Mouse (Mus musculus) lung, embryonic 14.5 days (tissue): ENCODE data around the gene Arid4a. TPM values are rescaled to one million over a fixed set of nuclear protein-coding genes. Genes with fewer than 3 reads are reported as not detected.

ENCODE experiments used
- ATAC-seq: fragments of 200-750 bp; cut with Nextera tagmentation; 2 replicates; pipeline ENCODE4 v1.8.0; 2017; ENCODE audit warnings: mild to moderate bottlenecking, moderate TSS enrichment, moderate library complexity; ENCODE audit not compliant: insufficient read depth
- DNase-seq: peaks from one replicate; pipeline ENCODE4 v3.0.0-alpha.2; 2015
- H3K27ac ChIP-seq: fragments of 300-500 bp; sonication (generic); 2 replicates; pipeline ENCODE4 v1.5.1; 2014; ENCODE audit warnings: low read depth, mild to moderate bottlenecking, moderate library complexity
- H3K27me3 ChIP-seq: fragments of 300-500 bp; sonication (generic); 2 replicates; pipeline ENCODE4 v1.6.1; 2014; ENCODE audit warnings: low read length, control low read depth; ENCODE audit not compliant: insufficient read depth
- H3K36me3 ChIP-seq: fragments of 300-500 bp; sonication (generic); 2 replicates; pipeline ENCODE4 v1.6.1; 2014; ENCODE audit warnings: control low read depth; ENCODE audit not compliant: insufficient read depth
- H3K4me1 ChIP-seq: fragments of 300-500 bp; sonication (generic); 2 replicates; pipeline ENCODE4 v1.6.1; 2014; ENCODE audit warnings: antibody characterized with exemption, control low read depth; ENCODE audit not compliant: insufficient read depth
- H3K4me2 ChIP-seq: fragments of 300-500 bp; sonication (generic); 2 replicates; pipeline ENCODE4 v1.6.1; 2014; ENCODE audit warnings: mild to moderate bottlenecking
- H3K4me3 ChIP-seq: fragments of 300-500 bp; sonication (generic); 2 replicates; pipeline ENCODE4 v1.5.1; 2014; ENCODE audit warnings: low read depth, low read length
- H3K9ac ChIP-seq: fragments of 300-500 bp; sonication (generic); 2 replicates; pipeline ENCODE4 v1.6.1; 2014
- H3K9me3 ChIP-seq: fragments of 300-500 bp; sonication (generic); 2 replicates; pipeline ENCODE4 v1.6.1; 2016; ENCODE audit warnings: low read depth, low read length, control low read depth
- CTCF ChIP-seq: IDR thresholded peaks from 2 replicates; pipeline ENCODE4 v1.5.1; 2016; ENCODE audit warnings: antibody characterized with exemption, low read depth
- WGBS: fragments of 180-500 bp; shearing (Covaris S2); extraction: QIAGEN DNeasy Blood & Tissue Kit; methylation state at CpG from one replicate; pipeline ENCODE4 v1.1.7; 2014; 5-methylcytosine and 5-hydroxymethylcytosine counted together
- polyA plus RNA-seq: library from polyadenylated mRNA; unstranded; fragments of >200 nt; fragmentation: Nextera tagmentation; extraction: Ambion mirVana; gene quantifications from 2 replicates; pipeline ENCODE4 v1.2.1, GENCODE M21; 2014

Gene Arid4a
- polyA plus RNA-seq, 1 experiment from 2014 or later, result 35.9 TPM

- Histone ChIP-seq H3K27ac (peak overlapping the region; percentile 54), H3K4me3 (no peak overlapping the region), H3K27me3 (no peaks in the 10 kb centered on the region), H3K9me3 (no peaks in the 10 kb centered on the region), H3K4me1 (0 out of 2 replicates have a peak, but pooled peaks cover 3% of the 10 kb centered on the region), H3K4me2 (peak overlapping the region; percentile 29), H3K36me3 (peaks cover 51% of the 10 kb centered on the region), H3K9ac (no peak overlapping the region)
- TF ChIP-seq CTCF, result no peak
- WGBS, result 22% methylated on average over 5 of the region's 5 CpGs
- peak; percentile 89 for DNase-seq
- peak; percentile 76; the same call in 1 of the 2 replicates for ATAC-seq
Observed at GRCm38 (mm10) chr12:70999423-70999903, 16.3 kb upstream of the Arid4a start.

DNA sequence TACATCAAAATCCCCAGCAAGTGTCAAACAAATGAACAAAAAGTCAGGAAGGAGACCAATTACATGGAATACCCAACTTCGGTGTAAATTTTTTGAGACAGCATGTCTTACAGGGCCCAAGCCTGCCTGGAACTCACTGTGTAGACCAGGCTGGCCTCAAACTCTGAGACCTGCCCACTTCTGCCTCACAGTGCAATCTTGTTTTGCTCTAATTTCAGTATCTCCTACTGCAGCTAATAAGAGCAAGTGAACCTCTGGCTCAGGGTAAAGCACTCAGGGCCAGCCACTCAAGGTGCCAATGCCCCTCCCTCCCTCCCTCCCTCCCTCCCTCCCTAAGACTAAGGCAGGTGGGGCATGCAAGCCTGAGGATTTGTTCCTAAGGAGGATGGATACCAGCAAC lies 15.4 kb upstream of the Arid4a start:
- 82% methylated on average over 1 of the region's 1 CpGs for WGBS
- H3K27ac ChIP-seq, result no peak overlapping the region

DNA sequence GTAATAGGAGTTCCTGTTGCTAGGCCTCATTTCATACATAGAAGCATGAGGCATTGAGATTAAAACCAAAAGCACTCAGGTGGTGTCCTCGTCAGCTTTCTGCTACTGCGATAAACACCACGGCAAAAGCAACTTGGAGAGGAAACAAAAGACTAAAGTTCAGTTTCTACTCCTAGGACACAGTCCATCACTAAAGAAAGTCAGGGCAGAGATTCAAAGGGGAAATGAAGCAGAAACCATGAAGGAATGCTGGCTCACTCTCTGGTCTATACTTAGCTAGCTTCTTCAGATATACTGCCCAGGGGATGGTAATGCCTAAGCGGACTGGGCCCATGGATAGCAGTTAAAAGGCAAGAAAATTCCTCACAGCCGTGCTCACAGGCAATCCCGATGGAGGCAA lies 14.3 kb upstream of the Arid4a start:
- H3K4me1 ChIP-seq, result 0 out of 2 replicates have a peak, but pooled peaks cover 3% of the 10 kb centered on the region
- ATAC-seq, result no peak
- peaks cover 50% of the 10 kb centered on the region for H3K36me3 ChIP-seq
- TF ChIP-seq CTCF, result no peak
- H3K27ac ChIP-seq, result no peak overlapping the region
- H3K4me3 ChIP-seq, result no peak overlapping the region
- no peaks in the 10 kb centered on the region for H3K9me3 ChIP-seq
- DNase-seq, result no peak
- no peaks in the 10 kb centered on the region for H3K27me3 ChIP-seq
- WGBS, result 80% methylated on average over 6 of the region's 6 CpGs
- no peak overlapping the region for H3K4me2 ChIP-seq
- no peak overlapping the region for H3K9ac ChIP-seq

More for the DNA sequence above, 15.4 kb upstream of the Arid4a start:
- ATAC-seq, result no peak
- Histone ChIP-seq H3K4me1 (0 out of 2 replicates have a peak, but pooled peaks cover 3% of the 10 kb centered on the region), H3K9me3 (no peaks in the 10 kb centered on the region), H3K4me2 (no peak overlapping the region), H3K36me3 (peaks cover 51% of the 10 kb centered on the region), H3K4me3 (no peak overlapping the region), H3K9ac (no peak overlapping the region), H3K27me3 (no peaks in the 10 kb centered on the region)
- no peak for DNase-seq
- no peak for TF ChIP-seq CTCF

- Histone ChIP-seq H3K27me3 (no peaks in the 10 kb centered on the region), H3K4me2 (no peak overlapping the region), H3K4me1 (0 out of 2 replicates have a peak, but pooled peaks cover 3% of the 10 kb centered on the region), H3K9me3 (no peaks in the 10 kb centered on the region), H3K27ac (no peak overlapping the region), H3K4me3 (no peak overlapping the region), H3K36me3 (peaks cover 54% of the 10 kb centered on the region), H3K9ac (no peak overlapping the region)
- 89% methylated on average over 5 of the region's 6 CpGs for WGBS
- DNase-seq, result no peak
- no peak for ATAC-seq
- no peak for TF ChIP-seq CTCF
Observed at GRCm38 (mm10) chr12:71003760-71004426, 11.9 kb upstream of the Arid4a start.

DNA sequence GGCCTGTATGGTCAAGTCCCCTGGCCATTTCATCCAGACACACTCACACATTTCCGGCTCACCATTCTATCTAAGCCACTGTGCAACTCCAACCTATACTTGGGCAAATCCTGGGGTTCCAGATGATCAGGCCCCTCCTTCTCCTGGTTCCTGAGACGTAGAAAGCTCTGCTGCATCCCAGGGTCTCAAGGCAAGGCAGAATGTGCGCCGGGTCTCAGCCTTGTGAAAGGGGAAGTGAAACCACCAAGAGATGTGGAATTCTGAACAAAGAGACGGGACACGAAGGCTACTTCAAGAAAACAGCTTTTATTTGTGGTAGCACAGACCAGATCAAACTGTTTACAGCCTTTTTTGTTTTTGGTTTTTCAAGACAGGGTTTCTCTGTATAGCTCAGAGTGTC lies 9.6 kb upstream of the Arid4a start:
- ATAC-seq (no peak), DNase-seq (no peak)
- Histone ChIP-seq H3K27ac (no peak overlapping the region), H3K9me3 (no peaks in the 10 kb centered on the region), H3K36me3 (peaks cover 67% of the 10 kb centered on the region), H3K27me3 (no peaks in the 10 kb centered on the region), H3K4me3 (no peak overlapping the region), H3K9ac (no peak overlapping the region), H3K4me2 (no peak overlapping the region), H3K4me1 (no peaks in the 10 kb centered on the region)
- no peak for TF ChIP-seq CTCF
- 90% methylated on average over 6 of the region's 6 CpGs for WGBS

DNA sequence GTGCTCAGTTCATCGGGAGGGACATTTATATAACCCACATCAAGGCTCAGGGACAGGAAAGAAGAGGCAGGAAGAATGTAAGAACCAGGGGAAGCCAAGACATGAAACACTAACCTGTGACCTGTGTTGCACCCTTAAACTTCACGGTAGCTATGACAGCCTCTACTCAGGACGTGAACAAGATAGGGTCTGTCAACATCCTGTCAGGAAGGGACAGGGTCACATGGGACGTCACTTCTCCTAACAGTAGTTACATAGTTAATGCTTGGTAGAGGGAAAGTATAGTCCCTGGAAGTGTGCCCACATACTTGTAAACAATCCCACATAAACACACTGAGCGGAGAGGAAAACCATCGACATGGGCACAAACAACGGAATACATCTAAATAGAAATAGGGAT lies 8.9 kb upstream of the Arid4a start:
- ATAC-seq (no peak; the same call in 1 of the 2 replicates), DNase-seq (peak; percentile 61)
- WGBS, result 45% methylated on average over 7 of the region's 7 CpGs
- no peak for TF ChIP-seq CTCF
- Histone ChIP-seq H3K27ac (no peak overlapping the region), H3K4me2 (no peak overlapping the region), H3K36me3 (peaks cover 69% of the 10 kb centered on the region), H3K9me3 (no peaks in the 10 kb centered on the region), H3K4me3 (no peak overlapping the region), H3K4me1 (no peaks in the 10 kb centered on the region), H3K9ac (no peak overlapping the region), H3K27me3 (no peaks in the 10 kb centered on the region)

- Histone ChIP-seq H3K9me3 (no peaks in the 10 kb centered on the region), H3K27ac (no peak overlapping the region), H3K4me1 (peaks cover 14% of the 10 kb centered on the region), H3K9ac (no peak overlapping the region), H3K4me2 (no peak overlapping the region), H3K36me3 (peaks cover 76% of the 10 kb centered on the region), H3K4me3 (no peak overlapping the region), H3K27me3 (no peaks in the 10 kb centered on the region)
- TF ChIP-seq CTCF, result no peak
- WGBS, result 44% methylated on average over 4 of the region's 4 CpGs
- ATAC-seq (no peak), DNase-seq (peak; percentile 60)
Observed at GRCm38 (mm10) chr12:71009769-71010168, 6.0 kb upstream of the Arid4a start.
